Mouse (Mus musculus) liver, embryonic 15.5 days (tissue): Measurements from ENCODE around the gene Hoxd13. TPM values are rescaled to one million over a fixed set of nuclear protein-coding genes. Genes with fewer than 3 reads are reported as not detected.
A peak's percentile ranks its signal among the peaks of the same experiment; 100 is the strongest.

Experiments
- ATAC-seq: fragments of 200-750 bp; cut with Nextera tagmentation; 2 replicates; pipeline ENCODE4 v1.8.0; 2017; ENCODE audit warnings: moderate number of reproducible peaks, mild to moderate bottlenecking, moderate library complexity; ENCODE audit not compliant: insufficient read depth
- H3K27ac ChIP-seq: fragments of 300-500 bp; sonication (generic); replicated peaks from 2 replicates; pipeline ENCODE4 v1.5.1; 2015; ENCODE audit warnings: mild to moderate bottlenecking, inconsistent platforms
- H3K27me3 ChIP-seq: fragments of 300-500 bp; sonication (generic); 2 replicates; pipeline ENCODE4 v1.6.1; 2015; ENCODE audit warnings: mild to moderate bottlenecking, inconsistent platforms
- H3K36me3 ChIP-seq: fragments of 300-500 bp; sonication (generic); replicated peaks from 2 replicates; pipeline ENCODE4 v1.6.1; 2015; ENCODE audit warnings: moderate library complexity, mild to moderate bottlenecking, inconsistent platforms
- H3K4me1 ChIP-seq: fragments of 300-500 bp; sonication (generic); replicated peaks from 2 replicates; pipeline ENCODE4 v1.6.1; 2015; ENCODE audit warnings: inconsistent platforms
- H3K4me2 ChIP-seq: fragments of 300-500 bp; sonication (generic); 2 replicates; pipeline ENCODE4 v1.6.1; 2015; ENCODE audit warnings: moderate library complexity, mild to moderate bottlenecking, inconsistent platforms
- H3K4me3 ChIP-seq: fragments of 300-500 bp; sonication (generic); replicated peaks from 2 replicates; pipeline ENCODE4 v1.5.1; 2015; ENCODE audit warnings: mild to moderate bottlenecking, inconsistent platforms
- H3K9ac ChIP-seq: fragments of 300-500 bp; sonication (generic); 2 replicates; pipeline ENCODE4 v1.6.1; 2015; ENCODE audit warnings: moderate library complexity, mild to moderate bottlenecking, inconsistent platforms
- H3K9me3 ChIP-seq: fragments of 300-500 bp; sonication (generic); replicated peaks from 2 replicates; pipeline ENCODE4 v1.6.1; 2016; ENCODE audit warnings: inconsistent platforms
- WGBS: fragments of 180-500 bp; shearing (Covaris S2); methylation state at CpG from one replicate; pipeline ENCODE4 v1.1.7; 2015; ENCODE audit warnings: mixed read lengths; ENCODE audit not compliant: insufficient replicate concordance; 5-methylcytosine and 5-hydroxymethylcytosine counted together
- microRNA-seq: library from miRNA; unstranded; fragments of <30 nt; microRNA quantifications from one replicate; pipeline ENCODE4, GENCODE M21; 2016
- polyA plus RNA-seq: library from polyadenylated mRNA; unstranded; fragments of >200 nt; fragmentation: Nextera tagmentation; extraction: Ambion mirVana; gene quantifications from 2 replicates; pipeline ENCODE4 v1.2.1, GENCODE M21; 2015

Hoxd13 gene
- polyA plus RNA-seq, 1 experiment from 2014 or later, result not detected

DNA sequence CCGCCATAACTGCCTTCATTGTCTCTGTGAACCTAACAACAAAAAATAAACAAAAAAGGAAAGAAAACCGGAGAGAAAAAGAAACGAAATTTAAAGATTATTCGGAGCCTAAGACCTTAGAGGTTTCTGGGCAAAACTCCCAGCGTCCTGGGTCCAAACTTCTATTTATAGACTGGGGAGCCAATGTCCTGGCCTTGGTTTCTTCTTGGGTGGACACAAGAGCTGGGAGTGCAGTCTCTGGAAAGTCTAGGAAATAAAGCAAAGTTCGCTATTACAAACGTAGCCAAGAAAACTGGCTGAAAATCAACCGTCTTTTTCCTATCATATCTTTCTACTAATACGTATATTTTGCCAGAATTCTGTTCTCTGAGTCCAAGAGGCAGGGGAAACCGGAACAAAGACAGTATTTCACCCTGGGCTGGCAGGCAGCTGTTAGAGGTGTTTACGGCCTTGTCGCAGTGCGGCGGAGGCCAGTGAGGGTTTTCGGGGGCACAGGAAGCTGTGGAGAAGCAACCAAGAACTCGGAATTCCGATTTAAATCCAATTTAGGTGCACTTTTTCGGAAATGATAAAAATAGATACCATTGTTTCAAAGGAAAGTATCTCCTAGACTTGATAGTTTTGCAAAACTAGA is 46.2 kb downstream of the Hoxd13 start:
- 9% methylated on average over 18 of the region's 18 CpGs for WGBS
- Histone ChIP-seq H3K4me2 (no peak overlapping the region), H3K36me3 (no peaks in the 10 kb centered on the region), H3K4me3 (no peak overlapping the region), H3K9ac (no peak overlapping the region), H3K9me3 (no peaks in the 10 kb centered on the region), H3K27ac (no peak overlapping the region), H3K4me1 (0 out of 2 replicates have a peak, but pooled peaks cover 2% of the 10 kb centered on the region), H3K27me3 (peaks cover 97% of the 10 kb centered on the region)
- ATAC-seq, result no peak

DNA sequence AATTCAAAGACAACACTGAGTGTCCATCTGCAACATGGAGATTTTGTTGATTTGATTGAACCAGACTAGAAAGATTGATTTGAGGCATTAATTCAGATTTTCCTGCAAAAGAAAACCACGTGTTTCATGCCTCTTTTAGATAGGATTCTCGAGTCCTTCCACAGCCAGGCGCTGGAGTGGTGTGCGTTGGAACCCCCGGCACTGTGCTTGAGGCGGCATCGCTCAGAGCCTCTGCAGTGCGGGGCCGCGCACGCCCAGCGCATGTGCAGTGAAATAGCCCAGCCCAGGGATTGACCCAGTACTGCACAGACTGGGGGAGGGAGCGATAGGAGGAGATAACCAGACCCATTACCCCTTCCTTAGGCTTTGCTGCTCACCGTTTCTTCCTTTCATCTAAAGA is 46.8 kb downstream of the Hoxd13 start:
- H3K27ac ChIP-seq, result no peak overlapping the region
- H3K4me3 ChIP-seq, result no peak overlapping the region
- 0 out of 2 replicates have a peak, but pooled peaks cover 2% of the 10 kb centered on the region for H3K4me1 ChIP-seq
- H3K36me3 ChIP-seq, result no peaks in the 10 kb centered on the region
- H3K9ac ChIP-seq, result no peak overlapping the region
- ATAC-seq, result no peak
- no peak overlapping the region for H3K4me2 ChIP-seq
- no peaks in the 10 kb centered on the region for H3K9me3 ChIP-seq
- peaks cover 97% of the 10 kb centered on the region for H3K27me3 ChIP-seq
- 1% methylated on average over 14 of the region's 14 CpGs for WGBS

GRCm38 (mm10) chr2:74715504-74716241 is 47.6 kb downstream of the Hoxd13 start:
- Histone ChIP-seq H3K4me2 (peak overlapping the region; percentile 25; the same call in 1 of the 2 replicates), H3K4me3 (no peak overlapping the region), H3K36me3 (no peaks in the 10 kb centered on the region), H3K27me3 (peaks cover 97% of the 10 kb centered on the region), H3K27ac (no peak overlapping the region), H3K9ac (no peak overlapping the region), H3K9me3 (no peaks in the 10 kb centered on the region), H3K4me1 (0 out of 2 replicates have a peak, but pooled peaks cover 2% of the 10 kb centered on the region)
- no peak for ATAC-seq
- WGBS, result 3% methylated on average over 26 of the region's 26 CpGs

GRCm38 (mm10) chr2:74720384-74720783 is 52.3 kb downstream of the Hoxd13 start:
- Histone ChIP-seq H3K27me3 (peaks cover 97% of the 10 kb centered on the region), H3K4me1 (0 out of 2 replicates have a peak, but pooled peaks cover 2% of the 10 kb centered on the region), H3K9me3 (no peaks in the 10 kb centered on the region), H3K27ac (no peak overlapping the region), H3K36me3 (no peaks in the 10 kb centered on the region), H3K4me3 (no peak overlapping the region), H3K9ac (no peak overlapping the region), H3K4me2 (no peak overlapping the region)
- no peak for ATAC-seq
- 10% methylated on average over 2 of the region's 2 CpGs for WGBS

DNA sequence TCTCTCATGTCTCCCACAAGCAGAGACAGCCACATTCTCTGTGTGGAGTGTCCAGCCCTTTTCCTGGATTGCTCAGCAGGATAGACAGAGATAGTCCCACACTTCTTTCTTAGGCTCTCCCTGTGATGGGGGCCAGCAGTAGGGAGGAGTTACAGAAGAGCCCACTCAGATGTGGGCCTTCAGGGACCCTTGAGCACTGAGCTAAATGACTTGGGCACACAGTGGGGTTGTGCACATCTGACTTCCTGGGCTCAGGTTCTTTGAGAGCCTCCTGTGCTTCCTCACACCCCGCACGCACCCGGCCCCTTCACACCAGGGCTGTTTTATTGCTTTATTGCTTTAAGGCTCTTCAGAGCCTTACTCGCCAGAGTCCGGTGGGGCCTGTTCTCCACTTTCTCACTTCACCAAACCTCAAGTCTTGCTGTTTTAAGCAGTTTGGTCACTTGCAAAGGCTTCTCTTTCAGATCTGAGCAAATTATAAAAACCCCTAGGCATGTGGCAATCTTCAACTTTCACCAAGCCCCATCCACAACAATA is 52.9 kb downstream of the Hoxd13 start:
- Histone ChIP-seq H3K9me3 (no peaks in the 10 kb centered on the region), H3K4me2 (no peak overlapping the region), H3K27ac (no peak overlapping the region), H3K36me3 (no peaks in the 10 kb centered on the region), H3K4me1 (no peaks in the 10 kb centered on the region), H3K9ac (no peak overlapping the region), H3K27me3 (peaks cover 97% of the 10 kb centered on the region), H3K4me3 (no peak overlapping the region)
- no peak for ATAC-seq
- WGBS, result 37% methylated on average over 5 of the region's 5 CpGs

Small RNA genes lying within 50 kb of the gene (microRNA-seq; reads per million reads assigned to microRNA genes)
- gene Gm44463, result not detected

Other genes with a start within 250 kb of the Hoxd13 start
- 15.1 and 17.3 TPM in 2 replicates for gene Lnpk, start 88.9 kb upstream of the Hoxd13 start, polyA plus RNA-seq
- not detected in 2 replicates for gene Evx2, start 8.8 kb upstream of the Hoxd13 start, polyA plus RNA-seq
- gene Hoxd12, start 6.7 kb downstream of the Hoxd13 start, polyA plus RNA-seq, result not detected in 2 replicates
- not detected in 2 replicates for gene Hoxd11, start 11.2 kb downstream of the Hoxd13 start, polyA plus RNA-seq
- gene Hoxd10, start 23.6 kb downstream of the Hoxd13 start, polyA plus RNA-seq, result not detected in 2 replicates
- not detected in 2 replicates for gene Hoxd9, start 29.4 kb downstream of the Hoxd13 start, polyA plus RNA-seq
- 0.05 TPM in 2 replicates for gene Hoxd8, start 36.3 kb downstream of the Hoxd13 start, polyA plus RNA-seq
- 0.03 TPM in 1 of 2 replicates, not detected in the other for gene Hoxd3, start 43.6 kb downstream of the Hoxd13 start, polyA plus RNA-seq
- not detected in 2 replicates for gene Hoxd4, start 43.6 kb downstream of the Hoxd13 start, polyA plus RNA-seq
- not detected in 2 replicates for gene Gm28230, start 58.4 kb downstream of the Hoxd13 start, polyA plus RNA-seq
- gene Hoxd1, start 94.7 kb downstream of the Hoxd13 start, polyA plus RNA-seq, result 0.05 TPM in 1 of 2 replicates, not detected in the other
- gene Mtx2, start 157.5 kb downstream of the Hoxd13 start, polyA plus RNA-seq, result 47.1 and 55.3 TPM in 2 replicates